Mouse (Mus musculus) MEL (cell line): ENCODE results near the gene Wdr37. TPM values are rescaled to one million over a fixed set of nuclear protein-coding genes. Genes with fewer than 3 reads are reported as not detected.

Experiments
- DNase-seq: peaks from one replicate; pipeline ENCODE4 v3.0.0; 2011; ENCODE audit warnings: low read depth, low spot score
- H3K27ac ChIP-seq: 2 replicates; pipeline ENCODE4 v1.5.1; 2012; ENCODE audit warnings: low read depth, mild to moderate bottlenecking, control low read depth, low read length, moderate library complexity; ENCODE audit not compliant: control insufficient read depth
- H3K27me3 ChIP-seq, 2 experiments: fragments of 150-350 bp in 1 of 2; sonication (generic) in 1 of 2; 2 replicates each; pipeline ENCODE4 v1.6.1; 2012; ENCODE audit warnings: low read length in 2 of 2, mild to moderate bottlenecking in 2 of 2, improper control_type of control experiment in 1 of 2, moderate library complexity in 1 of 2; ENCODE audit not compliant: insufficient read depth in 2 of 2, control insufficient read depth in 1 of 2
- H3K36me3 ChIP-seq, 2 experiments: 2 replicates each; pipeline ENCODE4 v1.6.1; 2012 to 2014; ENCODE audit warnings: low read length in 2 of 2, improper control_type of control experiment in 1 of 2, inconsistent platforms in 1 of 2, mild to moderate bottlenecking in 1 of 2; ENCODE audit not compliant: insufficient read depth in 2 of 2, control insufficient read depth in 1 of 2
- H3K4me1 ChIP-seq, 2 experiments: fragments of 150-350 bp in 1 of 2; sonication (generic) in 1 of 2; 2 replicates each; pipeline ENCODE4 v1.6.1; 2012; ENCODE audit warnings: low read length in 2 of 2, improper control_type of control experiment in 1 of 2, mild to moderate bottlenecking in 1 of 2; ENCODE audit not compliant: insufficient read depth in 2 of 2, control insufficient read depth in 1 of 2
- H3K4me3 ChIP-seq, 2 experiments: fragments of 150-350 bp in 1 of 2; sonication (generic) in 1 of 2; 2 replicates each; pipeline ENCODE4 v1.5.1; 2012; ENCODE audit warnings: low read depth in 2 of 2, low read length in 2 of 2, mild to moderate bottlenecking in 2 of 2, moderate library complexity in 2 of 2, control low read depth in 1 of 2, improper control_type of control experiment in 1 of 2; ENCODE audit not compliant: control insufficient read depth in 1 of 2, insufficient read depth in 1 of 2
- H3K79me2 ChIP-seq: 2 replicates; pipeline ENCODE4 v1.6.1; 2012; ENCODE audit warnings: mild to moderate bottlenecking, low read length, moderate library complexity; ENCODE audit not compliant: control insufficient read depth, poor library complexity, insufficient read depth
- H3K9ac ChIP-seq: 2 replicates; pipeline ENCODE4 v1.6.1; 2012; ENCODE audit warnings: low read depth, mild to moderate bottlenecking, control low read depth, low read length, moderate library complexity; ENCODE audit not compliant: control insufficient read depth, poor library complexity, severe bottlenecking
- H3K9me3 ChIP-seq: fragments of 150-350 bp; sonication (generic); replicated peaks from 2 replicates; pipeline ENCODE4 v1.6.1; 2012; ENCODE audit warnings: mild to moderate bottlenecking, low read length, improper control_type of control experiment, moderate library complexity; ENCODE audit not compliant: insufficient read depth
- BHLHE40 ChIP-seq: IDR thresholded peaks from 2 replicates; pipeline ENCODE4 v1.6.1; 2012; ENCODE audit warnings: low read depth, mild to moderate bottlenecking, inconsistent platforms, low read length, improper control_type of control experiment, borderline replicate concordance
- CHD1 ChIP-seq: IDR thresholded peaks from 2 replicates; pipeline ENCODE4 v1.6.1; 2012; ENCODE audit warnings: low read depth, mild to moderate bottlenecking, inconsistent platforms, low read length, improper control_type of control experiment
- CHD2 ChIP-seq: IDR thresholded peaks from 2 replicates; pipeline ENCODE4 v1.6.1; 2011; ENCODE audit warnings: low read length, improper control_type of control experiment
- CTCF ChIP-seq, 3 experiments: IDR thresholded peaks in 2 of 3; conservative IDR thresholded peaks in 1 of 3; 2 replicates each; pipeline ENCODE4 v1.5.1; 2011 to 2012; ENCODE audit warnings: low read length in 3 of 3, low read depth in 2 of 3, mild to moderate bottlenecking in 2 of 3, improper control_type of control experiment in 1 of 3, inconsistent platforms in 1 of 3, mixed read lengths in 1 of 3, moderate library complexity in 1 of 3; ENCODE audit not compliant: control insufficient read depth in 1 of 3, insufficient read depth in 1 of 3, poor library complexity in 1 of 3, severe bottlenecking in 1 of 3
- E2F4 ChIP-seq: IDR thresholded peaks from 2 replicates; pipeline ENCODE4 v1.6.1; 2011; ENCODE audit warnings: low read depth, low read length, improper control_type of control experiment, borderline replicate concordance
- ELF1 ChIP-seq: IDR thresholded peaks from 2 replicates; pipeline ENCODE4 v1.6.1; 2014; ENCODE audit warnings: low read depth, mild to moderate bottlenecking, inconsistent platforms, low read length, improper control_type of control experiment, moderate library complexity
- EP300 ChIP-seq, 2 experiments: IDR thresholded peaks; 2 replicates each; pipeline ENCODE4 v1.6.1; 2011; ENCODE audit warnings: improper control_type of control experiment in 2 of 2, low read length in 2 of 2, low read depth in 1 of 2, mild to moderate bottlenecking in 1 of 2
- ETS1 ChIP-seq: IDR thresholded peaks from 2 replicates; pipeline ENCODE4 v1.6.1; 2012; ENCODE audit warnings: low read depth, mild to moderate bottlenecking, inconsistent platforms, low read length, improper control_type of control experiment, moderate library complexity
- GABPA ChIP-seq: IDR thresholded peaks from 2 replicates; pipeline ENCODE4 v1.6.1; 2012; ENCODE audit warnings: low read depth, mild to moderate bottlenecking, inconsistent platforms, low read length, improper control_type of control experiment, moderate library complexity
- GATA1 ChIP-seq: IDR thresholded peaks from 2 replicates; pipeline ENCODE4 v1.6.1; 2011; ENCODE audit warnings: low read depth, low read length, improper control_type of control experiment
- HCFC1 ChIP-seq: IDR thresholded peaks from 2 replicates; pipeline ENCODE4 v1.6.1; 2012; ENCODE audit warnings: low read depth, mild to moderate bottlenecking, inconsistent platforms, low read length, improper control_type of control experiment, moderate library complexity
- JUND ChIP-seq: IDR thresholded peaks from 2 replicates; pipeline ENCODE4 v1.6.1; 2011; ENCODE audit warnings: low read depth, mild to moderate bottlenecking, improper control_type of control experiment, low read length
- KAT2A ChIP-seq: conservative IDR thresholded peaks from 2 replicates; pipeline ENCODE4 v1.6.1; 2012; ENCODE audit warnings: low read depth, low read length, improper control_type of control experiment, inconsistent platforms
- MAFK ChIP-seq: IDR thresholded peaks from 2 replicates; pipeline ENCODE4 v1.6.1; 2011; ENCODE audit warnings: low read depth, mild to moderate bottlenecking, low read length, improper control_type of control experiment, borderline replicate concordance
- MAX ChIP-seq: IDR thresholded peaks from 2 replicates; pipeline ENCODE4 v1.6.1; 2011; ENCODE audit warnings: low read length, improper control_type of control experiment
- MAZ ChIP-seq: IDR thresholded peaks from 2 replicates; pipeline ENCODE4 v1.6.1; 2012; ENCODE audit warnings: low read depth, mild to moderate bottlenecking, inconsistent platforms, low read length, improper control_type of control experiment
- MEF2A ChIP-seq: IDR thresholded peaks from 2 replicates; pipeline ENCODE4 v1.6.1; 2014; ENCODE audit warnings: low read depth, mild to moderate bottlenecking, inconsistent platforms, low read length, improper control_type of control experiment; ENCODE audit not compliant: poor library complexity, insufficient replicate concordance, severe bottlenecking; ENCODE audit errors: extremely low read depth
- MXI1 ChIP-seq: IDR thresholded peaks from 2 replicates; pipeline ENCODE4 v1.6.1; 2011; ENCODE audit warnings: mild to moderate bottlenecking, low read depth, low read length, improper control_type of control experiment
- MYB ChIP-seq: IDR thresholded peaks from 2 replicates; pipeline ENCODE4 v1.6.1; 2011; ENCODE audit warnings: mild to moderate bottlenecking, low read depth, low read length, improper control_type of control experiment
- MYC ChIP-seq: IDR thresholded peaks from 2 replicates; pipeline ENCODE4 v1.6.1; 2011; ENCODE audit warnings: low read depth, mild to moderate bottlenecking, low read length, improper control_type of control experiment, moderate library complexity
- NRF1 ChIP-seq: IDR thresholded peaks from 2 replicates; pipeline ENCODE4 v1.6.1; 2014; ENCODE audit warnings: low read depth, mild to moderate bottlenecking, inconsistent platforms, low read length, improper control_type of control experiment, moderate library complexity; ENCODE audit not compliant: poor library complexity, insufficient read depth, severe bottlenecking
- POLR2A ChIP-seq, 2 experiments: IDR thresholded peaks; 2 replicates each; pipeline ENCODE4 v1.6.1; 2011 to 2012; ENCODE audit warnings: low read length in 2 of 2, mild to moderate bottlenecking in 2 of 2, control low read depth in 1 of 2, improper control_type of control experiment in 1 of 2, low read depth in 1 of 2, moderate library complexity in 1 of 2; ENCODE audit not compliant: control insufficient read depth in 1 of 2, insufficient read depth in 1 of 2, poor library complexity in 1 of 2
- POLR2AphosphoS2 ChIP-seq: IDR thresholded peaks from 2 replicates; pipeline ENCODE4 v1.6.1; 2011; ENCODE audit warnings: low read length, improper control_type of control experiment
- POLR2AphosphoS5 ChIP-seq: IDR thresholded peaks from 2 replicates; pipeline ENCODE4 v1.6.1; 2012; ENCODE audit warnings: low read depth, borderline replicate concordance, mild to moderate bottlenecking, inconsistent platforms, low read length, moderate library complexity, mixed read lengths
- RAD21 ChIP-seq: IDR thresholded peaks from 2 replicates; pipeline ENCODE4 v1.6.1; 2011; ENCODE audit warnings: mild to moderate bottlenecking, low read depth, low read length, improper control_type of control experiment
- RCOR1 ChIP-seq: IDR thresholded peaks from 2 replicates; pipeline ENCODE4 v1.6.1; 2012; ENCODE audit warnings: low read depth, mild to moderate bottlenecking, inconsistent platforms, low read length, improper control_type of control experiment
- SIN3A ChIP-seq: IDR thresholded peaks from 2 replicates; pipeline ENCODE4 v1.6.1; 2012; ENCODE audit warnings: low read length, improper control_type of control experiment, inconsistent platforms
- SMC3 ChIP-seq: IDR thresholded peaks from 2 replicates; pipeline ENCODE4 v1.6.1; 2011; ENCODE audit warnings: low read depth, low read length, improper control_type of control experiment
- TAL1 ChIP-seq: IDR thresholded peaks from 2 replicates; pipeline ENCODE4 v1.6.1; 2012; ENCODE audit warnings: mild to moderate bottlenecking, inconsistent platforms, low read length, moderate library complexity, mixed read lengths
- TBP ChIP-seq: IDR thresholded peaks from 2 replicates; pipeline ENCODE4 v1.8.0; 2011; ENCODE audit warnings: low read depth, low read length, improper control_type of control experiment
- TCF12 ChIP-seq: IDR thresholded peaks from 2 replicates; pipeline ENCODE4 v1.6.1; 2014; ENCODE audit warnings: low read depth, mild to moderate bottlenecking, inconsistent platforms, low read length, improper control_type of control experiment, moderate library complexity
- UBTF ChIP-seq: IDR thresholded peaks from 2 replicates; pipeline ENCODE4 v1.6.1; 2012; ENCODE audit warnings: low read depth, mild to moderate bottlenecking, inconsistent platforms, low read length, improper control_type of control experiment, moderate library complexity, borderline replicate concordance; ENCODE audit not compliant: insufficient read depth
- USF1 ChIP-seq: IDR thresholded peaks from 2 replicates; pipeline ENCODE4 v1.6.1; 2014; ENCODE audit warnings: low read depth, mild to moderate bottlenecking, inconsistent platforms, low read length, improper control_type of control experiment, moderate library complexity
- USF2 ChIP-seq, 2 experiments: IDR thresholded peaks; 2 replicates each; pipeline ENCODE4 v1.6.1; 2011 to 2012; ENCODE audit warnings: improper control_type of control experiment in 2 of 2, low read length in 2 of 2, borderline replicate concordance in 1 of 2, inconsistent platforms in 1 of 2, low read depth in 1 of 2, mild to moderate bottlenecking in 1 of 2; ENCODE audit not compliant: insufficient read depth in 1 of 2
- ZC3H11A ChIP-seq: IDR thresholded peaks from 2 replicates; pipeline ENCODE4 v1.6.1; 2012; ENCODE audit warnings: low read depth, mild to moderate bottlenecking, inconsistent platforms, low read length, improper control_type of control experiment
- ZKSCAN1 ChIP-seq: IDR thresholded peaks from 2 replicates; pipeline ENCODE4 v1.6.1; 2012; ENCODE audit warnings: low read depth, mild to moderate bottlenecking, inconsistent platforms, low read length, improper control_type of control experiment, moderate library complexity
- ZMIZ1 ChIP-seq: IDR thresholded peaks from 2 replicates; pipeline ENCODE4 v1.6.1; 2012; ENCODE audit warnings: low read depth, mild to moderate bottlenecking, inconsistent platforms, low read length, improper control_type of control experiment, moderate library complexity
- ZNF384 ChIP-seq: IDR thresholded peaks from 2 replicates; pipeline ENCODE4 v1.6.1; 2012; ENCODE audit warnings: low read depth, mild to moderate bottlenecking, inconsistent platforms, low read length, improper control_type of control experiment
- polyA plus RNA-seq, 2 experiments: library from polyadenylated mRNA; stranded (reverse) in 1 of 2; unstranded in 1 of 2; fragments of >175 nt in 1 of 2; fragments of >200 nt in 1 of 2; gene quantifications; 2 replicates each; pipeline versions ENCODE4 v1.2.1 to v1.2.4; 2012; ENCODE audit warnings: low replicate concordance in 2 of 2, low read depth in 1 of 2; ENCODE audit not compliant: insufficient read length in 2 of 2, insufficient read depth in 1 of 2, missing spikeins in 1 of 2
- total RNA-seq: library from RNA; depleted of rRNA; stranded (reverse); fragments of 300-350 nt; gene quantifications from 2 replicates; pipeline ENCODE4 v1.2.3, GENCODE M21; 2012

The Wdr37 gene
- total and polyA plus RNA-seq, 3 experiments: 8.6 to 14.7 TPM; not detected in 1

DNA sequence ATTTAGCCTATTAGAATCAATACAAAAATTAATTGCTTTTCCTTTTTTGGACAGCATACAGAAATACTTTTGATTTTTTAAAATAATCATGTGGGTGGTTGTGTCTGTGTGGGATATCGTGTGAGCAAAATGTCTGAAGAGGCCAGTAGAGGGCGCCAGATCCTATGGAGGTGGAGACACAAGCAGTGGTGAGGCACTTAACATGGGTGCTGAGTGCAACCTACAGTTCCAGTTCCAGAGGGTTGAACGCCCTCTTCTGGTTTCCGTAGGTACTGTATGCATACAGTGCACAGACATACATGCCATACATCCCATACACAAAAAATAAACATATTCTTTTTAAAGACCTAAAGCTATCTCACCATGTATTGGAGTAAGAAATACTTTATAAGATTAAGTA lies 91.3 kb downstream of the Wdr37 start:
- Histone ChIP-seq H3K79me2 (no peaks in the 10 kb centered on the region), H3K9ac (no peak overlapping the region), H3K4me3 (no peak overlapping the region), H3K4me1 (peaks cover 0 to 8% of the 10 kb centered on the region in 2 experiments; a peak in 1 of 4 replicates), H3K27ac (no peak overlapping the region), H3K36me3 (peaks cover 0 to 4% of the 10 kb centered on the region in 2 experiments; a peak in 1 of 4 replicates), H3K9me3 (no peaks in the 10 kb centered on the region), H3K27me3 (no peaks in the 10 kb centered on the region)
- peak; percentile 93 for DNase-seq
- no peak for TF ChIP-seq ZKSCAN1
- no peak for TF ChIP-seq BHLHE40
- no peak for TF ChIP-seq UBTF
- TF ChIP-seq GATA1: no peak
- TF ChIP-seq MXI1: no peak; the same call in 1 of the 2 replicates
- peak; percentile 82 for TF ChIP-seq SMC3
- TF ChIP-seq GABPA: no peak
- TF ChIP-seq EP300 (IDR thresholded peaks at IDR 0.05; ENCODE audit: low read depth in 1 of 2, low read length in 2 of 2): no peak
- peak; percentile 39; the same call in 1 of the 2 replicates for TF ChIP-seq TBP
- TF ChIP-seq RAD21: peak; percentile 84
- no peak for TF ChIP-seq KAT2A
- no peak for TF ChIP-seq POLR2A (IDR thresholded peaks at IDR 0.05; ENCODE audit: control insufficient read depth in 1 of 2, insufficient read depth in 1 of 2, low read depth in 1 of 2, low read length in 2 of 2, poor library complexity in 1 of 2)
- no peak for TF ChIP-seq ZMIZ1
- TF ChIP-seq MEF2A: no peak
- TF ChIP-seq SIN3A: no peak
- TF ChIP-seq MYB: no peak
- TF ChIP-seq POLR2AphosphoS5: no peak
- no peak for TF ChIP-seq USF1
- TF ChIP-seq ZC3H11A: peak; percentile 64
- TF ChIP-seq HCFC1: 0 out of 2 replicates have a peak, but pooled peaks have one; percentile 48
- TF ChIP-seq MAZ: no peak
- TF ChIP-seq MAX: no peak
- TF ChIP-seq MYC: peak; percentile 69
- TF ChIP-seq MAFK: no peak
- TF ChIP-seq E2F4: no peak
- no peak for TF ChIP-seq POLR2AphosphoS2
- TF ChIP-seq ELF1: no peak
- TF ChIP-seq TCF12: no peak
- TF ChIP-seq CHD1: no peak
- TF ChIP-seq USF2 (IDR thresholded peaks at IDR 0.05; ENCODE audit: borderline replicate concordance in 1 of 2, insufficient read depth in 1 of 2, low read depth in 1 of 2, low read length in 2 of 2): no peak
- peak; percentile 82 to 97 (median 85) for TF ChIP-seq CTCF (IDR thresholded peaks at IDR 0.05 in 2 of 3, conservative IDR thresholded peaks at IDR 0.05 in 1 of 3; ENCODE audit: control insufficient read depth in 1 of 3, insufficient read depth in 1 of 3, low read depth in 2 of 3, low read length in 3 of 3, poor library complexity in 1 of 3, severe bottlenecking in 1 of 3)
- TF ChIP-seq ZNF384: no peak
- TF ChIP-seq NRF1: no peak
- no peak for TF ChIP-seq RCOR1
- TF ChIP-seq ETS1: no peak
- no peak for TF ChIP-seq TAL1
- no peak for TF ChIP-seq CHD2
- TF ChIP-seq JUND: peak; percentile 48; the same call in 1 of the 2 replicates
